Mouse (Mus musculus): ENCODE measurements at regions not wholly inside any gene's neighbourhood (a gene's known extent, or its start where the extent isn't known, plus 50 kb on each side); places are given as distances from the start of the nearest gene placed in this dataset.

DNA sequence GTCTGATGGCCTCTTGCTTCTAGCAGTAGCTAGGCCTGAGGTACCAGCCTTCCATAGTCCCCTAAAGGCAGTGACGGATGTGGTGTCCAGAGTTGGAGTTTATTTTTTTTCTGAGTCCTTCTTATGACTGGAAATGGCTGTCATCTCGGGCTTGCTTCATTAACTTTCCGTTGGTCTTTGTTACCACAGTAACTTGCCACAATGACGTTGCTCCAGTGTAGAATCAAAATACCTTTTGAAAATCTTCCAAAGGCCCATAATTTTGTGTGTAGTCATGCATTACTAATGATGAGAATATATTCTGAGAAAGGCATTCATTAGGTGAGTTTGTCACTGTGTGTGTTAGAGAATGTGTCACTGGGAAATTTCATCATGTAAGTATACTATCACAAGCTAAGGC, 108.4 kb upstream of the Sgk1 start:
- TF ChIP-seq CTCF (IDR thresholded peaks at IDR 0.05), result no peak
- TF ChIP-seq EP300 (IDR thresholded peaks at IDR 0.05), result no peak

Data from lung, postnatal 0 days (tissue).